Mouse (Mus musculus): ENCODE measurements around the gene Nrxn1. TPM values are rescaled to one million over a fixed set of nuclear protein-coding genes. Genes with fewer than 3 reads are reported as not detected.

The Nrxn1 gene
- 239 and 271 TPM in 2 replicates for polyA plus RNA-seq (2015; fragmentation: Nextera tagmentation; extraction: Ambion mirVana)

DNA sequence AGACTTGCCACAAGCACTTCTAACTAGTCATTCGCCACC is at the start of gene Nrxn1:
Gene Nrxn1, minus strand, starts transcription at position 30 of the 39 bp plus-strand sequence.

Small RNA genes lying within 50 kb of the gene (microRNA-seq; reads per million reads assigned to microRNA genes)
- gene Gm24510 (not detected), gene Gm27475 (not detected), gene Gm47307 (not detected)
